Mouse (Mus musculus) c-Kit-positive CD71-negative TER-119-negative erythroid progenitor cells, embryonic 14.5 days (primary cell): ENCODE data around the gene Zc2hc1b.
"Not testable (repeated sequence)": the region's sequence is repeated elsewhere in the genome, so short reads cannot be mapped to it uniquely, and the experiment has no call there.

Experiments used
- DNase-seq: peaks from one replicate; pipeline ENCODE4 v3.0.0-alpha.2; 2013; ENCODE audit warnings: low read depth

Zc2hc1b gene

GRCm38 (mm10) chr10:13177973-13178624 lies at the start of gene Zc2hc1b:
TSS of gene Zc2hc1b (minus strand) at chr10:13178023.
- no peak for DNase-seq

- DNase-seq, result no peak
These were observed 47.7 kb upstream of the Zc2hc1b start for GRCm38 (mm10) chr10:13225377-13226063.

GRCm38 (mm10) chr10:13222135-13222534 lies 44.3 kb upstream of the Zc2hc1b start:
- DNase-seq, result no peak

GRCm38 (mm10) chr10:13220061-13220460 lies 42.2 kb upstream of the Zc2hc1b start:
- DNase-seq, result no peak

- no peak for DNase-seq
These were observed 36.1 kb upstream of the Zc2hc1b start for GRCm38 (mm10) chr10:13213956-13214355.

- no peak for DNase-seq
These were observed 35.0 kb upstream of the Zc2hc1b start for GRCm38 (mm10) chr10:13212829-13213228.

- DNase-seq, result no peak
These were observed 34.5 kb upstream of the Zc2hc1b start for GRCm38 (mm10) chr10:13212326-13212725.

- no peak for DNase-seq
These were observed 32.3 kb upstream of the Zc2hc1b start for GRCm38 (mm10) chr10:13209930-13210637.

GRCm38 (mm10) chr10:13209506-13209905 lies 31.7 kb upstream of the Zc2hc1b start:
- DNase-seq, result no peak

- no peak for DNase-seq
These were observed 31.2 kb upstream of the Zc2hc1b start for GRCm38 (mm10) chr10:13209061-13209460.

GRCm38 (mm10) chr10:13201741-13202293 lies 24.0 kb upstream of the Zc2hc1b start:
- no peak for DNase-seq

GRCm38 (mm10) chr10:13200862-13201261 lies 23.0 kb upstream of the Zc2hc1b start:
- DNase-seq, result no peak

GRCm38 (mm10) chr10:13199234-13199633 lies 21.4 kb upstream of the Zc2hc1b start:
- DNase-seq, result no peak

- DNase-seq, result no peak
These were observed 19.2 kb upstream of the Zc2hc1b start for GRCm38 (mm10) chr10:13196872-13197507.

GRCm38 (mm10) chr10:13193496-13193895 lies 15.7 kb upstream of the Zc2hc1b start:
- not testable (repeated sequence) for DNase-seq

GRCm38 (mm10) chr10:13192731-13193351 lies 15.0 kb upstream of the Zc2hc1b start, which contains the start of gene Ltv1:
TSS of gene Ltv1 (minus strand) at chr10:13193168.
- peak; percentile 86 for DNase-seq

GRCm38 (mm10) chr10:13189881-13190280 lies 12.1 kb upstream of the Zc2hc1b start:
- no peak for DNase-seq

GRCm38 (mm10) chr10:13186754-13187153 lies 8.9 kb upstream of the Zc2hc1b start:
- no peak for DNase-seq

- DNase-seq, result no peak
These were observed 6.4 kb upstream of the Zc2hc1b start for GRCm38 (mm10) chr10:13184170-13184766.

- no peak for DNase-seq
These were observed 2.4 kb upstream of the Zc2hc1b start for GRCm38 (mm10) chr10:13180211-13180610.

- DNase-seq, result no peak
These were observed 2.0 kb downstream of the Zc2hc1b start for GRCm38 (mm10) chr10:13175866-13176265.
